Mouse (Mus musculus) bone marrow, adult 2 months (tissue): ENCODE measurements around the gene Cadps. TPM values are rescaled to one million over a fixed set of nuclear protein-coding genes. Genes with fewer than 3 reads are reported as not detected.

Experiments
- H3K27ac ChIP-seq: fragments of 200-500 bp; 2 replicates; pipeline ENCODE4 v1.5.1; 2012; ENCODE audit warnings: low read depth, mild to moderate bottlenecking, control low read depth, inconsistent platforms, low read length; ENCODE audit not compliant: control insufficient read depth, poor library complexity, insufficient read depth
- H3K4me1 ChIP-seq: fragments of 200-500 bp; 2 replicates; pipeline ENCODE4 v1.6.1; 2011; ENCODE audit warnings: low read length; ENCODE audit not compliant: control insufficient read depth, insufficient read depth
- H3K4me3 ChIP-seq: fragments of 200-500 bp; replicated peaks from 2 replicates; pipeline ENCODE3; 2011; ENCODE audit warnings: mild to moderate bottlenecking, low read depth, low read length, control low read depth; ENCODE audit not compliant: control insufficient read depth
- CTCF ChIP-seq: fragments of 200-500 bp; IDR thresholded peaks from 2 replicates; pipeline ENCODE4 v1.5.1; 2011; ENCODE audit warnings: low read length, control low read depth; ENCODE audit not compliant: control insufficient read depth, insufficient read depth
- POLR2A ChIP-seq: fragments of 200-500 bp; IDR thresholded peaks from 2 replicates; pipeline ENCODE4 v1.6.1; 2011; ENCODE audit warnings: low read depth, mild to moderate bottlenecking, control low read depth, low read length, borderline replicate concordance; ENCODE audit not compliant: control insufficient read depth
- WGBS: fragments of 180-500 bp; shearing (Covaris S2); methylation state at CpG from one replicate; pipeline ENCODE4 v1.1.7; 2018; 5-methylcytosine and 5-hydroxymethylcytosine counted together
- polyA plus RNA-seq: library from polyadenylated mRNA; stranded (reverse); fragments of >200 nt; gene quantifications from 2 replicates; pipeline ENCODE4 v1.2.4, GENCODE M21; 2011; ENCODE audit warnings: low replicate concordance; ENCODE audit not compliant: missing spikeins, insufficient read depth, insufficient read length

The Cadps gene
- polyA plus RNA-seq, 1 experiment = not detected

- WGBS = 80% methylated on average over 1 of the region's 1 CpGs
- TF ChIP-seq CTCF = no peak
- TF ChIP-seq POLR2A = no peak
- Histone ChIP-seq H3K27ac (no peak overlapping the region), H3K4me3 (no peak overlapping the region), H3K4me1 (no peaks in the 10 kb centered on the region; the same call in 1 of the 2 replicates)
Observed at GRCm38 (mm10) chr14:12780016-12780415, 42.9 kb downstream of the Cadps start.

- H3K4me1 ChIP-seq = no peaks in the 10 kb centered on the region; the same call in 1 of the 2 replicates
- WGBS = 68% methylated on average over 4 of the region's 4 CpGs
- H3K4me3 ChIP-seq = no peak overlapping the region
- TF ChIP-seq POLR2A = no peak
- TF ChIP-seq CTCF = no peak
- H3K27ac ChIP-seq = no peak overlapping the region
Observed at GRCm38 (mm10) chr14:12777990-12778389, 44.9 kb downstream of the Cadps start.

GRCm38 (mm10) chr14:12768870-12769269, 54.0 kb downstream of the Cadps start:
- Histone ChIP-seq H3K4me1 (no peaks in the 10 kb centered on the region), H3K27ac (no peak overlapping the region), H3K4me3 (no peak overlapping the region)
- TF ChIP-seq POLR2A = no peak
- TF ChIP-seq CTCF = no peak
- 76% methylated on average over 1 of the region's 1 CpGs for WGBS

GRCm38 (mm10) chr14:12753237-12753636, 69.6 kb downstream of the Cadps start:
- TF ChIP-seq CTCF = no peak
- TF ChIP-seq POLR2A = no peak
- WGBS = 85% methylated on average over 4 of the region's 4 CpGs
- H3K4me1 ChIP-seq = no peaks in the 10 kb centered on the region

GRCm38 (mm10) chr14:12751821-12752220, 71.1 kb downstream of the Cadps start:
- TF ChIP-seq CTCF (no peak), POLR2A (no peak)
- Histone ChIP-seq H3K4me3 (no peak overlapping the region), H3K27ac (no peak overlapping the region), H3K4me1 (no peaks in the 10 kb centered on the region)
- WGBS = 3% methylated on average over 1 of the region's 1 CpGs

More at GRCm38 (mm10) chr14:12753237-12753636, 69.6 kb downstream of the Cadps start:
- Histone ChIP-seq H3K27ac (no peak overlapping the region), H3K4me3 (no peak overlapping the region)

GRCm38 (mm10) chr14:12730979-12731378, 91.9 kb downstream of the Cadps start:
- no peak overlapping the region for H3K4me3 ChIP-seq
- no peaks in the 10 kb centered on the region for H3K4me1 ChIP-seq
- TF ChIP-seq POLR2A = no peak
- TF ChIP-seq CTCF = no peak
- 67% methylated on average over 2 of the region's 2 CpGs for WGBS
- no peak overlapping the region for H3K27ac ChIP-seq

GRCm38 (mm10) chr14:12722452-12723194, 100.3 kb downstream of the Cadps start:
- 74% methylated on average over 1 of the region's 1 CpGs for WGBS
- no peak overlapping the region for H3K4me3 ChIP-seq
- H3K27ac ChIP-seq = no peak overlapping the region
- H3K4me1 ChIP-seq = no peaks in the 10 kb centered on the region
- TF ChIP-seq CTCF = no peak
- no peak for TF ChIP-seq POLR2A

- TF ChIP-seq CTCF = no peak
- TF ChIP-seq POLR2A = no peak
- Histone ChIP-seq H3K4me3 (no peak overlapping the region), H3K4me1 (no peaks in the 10 kb centered on the region), H3K27ac (no peak overlapping the region)
- WGBS = 62% methylated on average over 3 of the region's 3 CpGs
Observed at GRCm38 (mm10) chr14:12718766-12719165, 104.1 kb downstream of the Cadps start.
